Mouse (Mus musculus) testis, adult 2 months (tissue): ENCODE measurements at regions not wholly inside any gene's neighbourhood (a gene's known extent, or its start where the extent isn't known, plus 50 kb on each side); places are given as distances from the start of the nearest gene placed in this dataset.

Experiments
- CTCF ChIP-seq: fragments of 200-500 bp; IDR thresholded peaks from 2 replicates; pipeline ENCODE4 v1.5.1; 2012; ENCODE audit warnings: low read depth, mild to moderate bottlenecking, inconsistent platforms, low read length, moderate library complexity; ENCODE audit not compliant: control insufficient read depth, insufficient read depth, insufficient replicate concordance
- POLR2A ChIP-seq: fragments of 200-500 bp; IDR thresholded peaks from 2 replicates; pipeline ENCODE4 v1.6.1; 2012; ENCODE audit warnings: low read depth, mild to moderate bottlenecking, inconsistent platforms, low read length, moderate library complexity; ENCODE audit not compliant: control insufficient read depth

DNA sequence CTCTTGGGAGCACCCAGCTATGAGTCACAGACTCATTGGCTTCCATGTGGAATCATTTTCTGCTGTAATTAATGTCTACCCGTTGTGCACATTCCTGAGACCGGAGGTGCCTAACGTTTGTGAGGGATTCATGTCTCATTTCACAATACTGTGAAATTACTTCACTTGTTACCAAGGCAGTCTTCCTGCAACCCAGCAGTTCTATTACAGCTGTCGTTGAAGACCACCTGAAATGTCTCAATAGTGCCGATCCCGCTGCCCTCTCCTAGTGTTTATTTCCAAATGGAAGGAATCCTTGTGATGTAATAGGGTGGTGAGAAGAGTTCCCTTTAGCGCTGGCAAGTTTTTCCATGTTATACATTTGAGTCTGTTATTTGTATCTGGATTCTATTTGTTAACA lies 125.8 kb upstream of the Smim15 start:
- TF ChIP-seq CTCF (no peak), POLR2A (no peak)
